Mouse (Mus musculus) intestine, postnatal 0 days (tissue): ENCODE results near the gene Efna5. TPM values are rescaled to one million over a fixed set of nuclear protein-coding genes. Genes with fewer than 3 reads are reported as not detected.

Source experiments
- ATAC-seq: fragments of 200-750 bp; cut with Nextera tagmentation; 2 replicates; pipeline ENCODE4 v1.8.0; 2017; ENCODE audit warnings: mild to moderate bottlenecking, moderate TSS enrichment, moderate library complexity
- H3K27ac ChIP-seq: fragments of 300-500 bp; sonication (generic); 2 replicates; pipeline ENCODE4 v1.5.1; 2014; ENCODE audit warnings: mild to moderate bottlenecking, low read depth, low read length, moderate library complexity
- H3K27me3 ChIP-seq: fragments of 300-500 bp; sonication (generic); replicated peaks from 2 replicates; pipeline ENCODE4 v1.6.1; 2014; ENCODE audit warnings: low read length, mixed read lengths; ENCODE audit not compliant: control insufficient read depth, insufficient read depth
- H3K36me3 ChIP-seq: fragments of 300-500 bp; sonication (generic); 2 replicates; pipeline ENCODE4 v1.6.1; 2014; ENCODE audit warnings: mild to moderate bottlenecking, moderate library complexity; ENCODE audit not compliant: control insufficient read depth, insufficient read depth
- H3K4me1 ChIP-seq: fragments of 300-500 bp; sonication (generic); replicated peaks from 2 replicates; pipeline ENCODE4 v1.6.1; 2014; ENCODE audit warnings: antibody characterized with exemption, low read length, mixed read lengths; ENCODE audit not compliant: control insufficient read depth, insufficient read depth
- H3K4me2 ChIP-seq: fragments of 300-500 bp; sonication (generic); replicated peaks from 2 replicates; pipeline ENCODE4 v1.6.1; 2014; ENCODE audit warnings: low read depth, mild to moderate bottlenecking, moderate library complexity
- H3K4me3 ChIP-seq: fragments of 300-500 bp; sonication (generic); 2 replicates; pipeline ENCODE4 v1.5.1; 2014; ENCODE audit warnings: low read depth, low read length
- H3K9ac ChIP-seq: fragments of 300-500 bp; sonication (generic); 2 replicates; pipeline ENCODE4 v1.6.1; 2014; ENCODE audit warnings: mild to moderate bottlenecking, low read depth, low read length
- H3K9me3 ChIP-seq: fragments of 300-500 bp; sonication (generic); 2 replicates; pipeline ENCODE4 v1.6.1; 2016; ENCODE audit warnings: mixed run types; ENCODE audit not compliant: control insufficient read depth
- CTCF ChIP-seq: sonication (generic); IDR thresholded peaks from 2 replicates; pipeline ENCODE4 v1.5.1; 2016; ENCODE audit warnings: low read depth, mild to moderate bottlenecking, control low read depth, antibody characterized with exemption, moderate library complexity
- WGBS: fragments of 180-500 bp; shearing (Covaris S2); extraction: QIAGEN DNeasy Blood & Tissue Kit; methylation state at CpG from one replicate; pipeline ENCODE4 v1.1.7; 2014; 5-methylcytosine and 5-hydroxymethylcytosine counted together
- polyA plus RNA-seq: library from polyadenylated mRNA; unstranded; fragments of >200 nt; fragmentation: Nextera tagmentation; extraction: Ambion mirVana; gene quantifications from 2 replicates; pipeline ENCODE4 v1.2.1, GENCODE M21; 2015

The Efna5 gene
- polyA plus RNA-seq, 1 experiment from 2014 or later: 8.6 TPM

- no peak overlapping the region for H3K27ac ChIP-seq
- no peak for ATAC-seq
- TF ChIP-seq CTCF: no peak
- H3K4me3 ChIP-seq: no peak overlapping the region
- H3K4me1 ChIP-seq: no peaks in the 10 kb centered on the region
- H3K27me3 ChIP-seq: no peaks in the 10 kb centered on the region
- no peak overlapping the region for H3K4me2 ChIP-seq
- WGBS: 92% methylated on average over 9 of the region's 9 CpGs
- H3K9me3 ChIP-seq: no peaks in the 10 kb centered on the region
- H3K9ac ChIP-seq: no peak overlapping the region
- H3K36me3 ChIP-seq: no peaks in the 10 kb centered on the region
Measured at GRCm38 (mm10) chr17:62694958-62695437, 186.1 kb downstream of the Efna5 start.

GRCm38 (mm10) chr17:62692242-62692641 is 188.9 kb downstream of the Efna5 start:
- no peaks in the 10 kb centered on the region for H3K36me3 ChIP-seq
- no peaks in the 10 kb centered on the region for H3K4me1 ChIP-seq
- 69% methylated on average over 4 of the region's 4 CpGs for WGBS
- H3K27ac ChIP-seq: no peak overlapping the region
- no peak overlapping the region for H3K4me3 ChIP-seq
- no peak overlapping the region for H3K4me2 ChIP-seq
- no peak overlapping the region for H3K9ac ChIP-seq
- no peak for TF ChIP-seq CTCF
- H3K27me3 ChIP-seq: no peaks in the 10 kb centered on the region
- ATAC-seq: no peak
- H3K9me3 ChIP-seq: no peaks in the 10 kb centered on the region

GRCm38 (mm10) chr17:62691201-62691715 is 189.9 kb downstream of the Efna5 start:
- WGBS: 92% methylated on average over 4 of the region's 4 CpGs
- no peak for TF ChIP-seq CTCF
- H3K27ac ChIP-seq: no peak overlapping the region

GRCm38 (mm10) chr17:62690256-62690655 is 190.9 kb downstream of the Efna5 start:
- no peaks in the 10 kb centered on the region for H3K36me3 ChIP-seq
- H3K27me3 ChIP-seq: no peaks in the 10 kb centered on the region
- WGBS: 37% methylated on average over 8 of the region's 8 CpGs
- no peak overlapping the region for H3K9ac ChIP-seq
- no peak overlapping the region for H3K27ac ChIP-seq
- ATAC-seq: no peak
- no peak overlapping the region for H3K4me3 ChIP-seq
- no peaks in the 10 kb centered on the region for H3K9me3 ChIP-seq
- peak; percentile 35 for TF ChIP-seq CTCF
- no peak overlapping the region for H3K4me2 ChIP-seq
- H3K4me1 ChIP-seq: no peaks in the 10 kb centered on the region

More at GRCm38 (mm10) chr17:62691201-62691715, 189.9 kb downstream of the Efna5 start:
- Histone ChIP-seq H3K4me3 (no peak overlapping the region), H3K4me2 (no peak overlapping the region), H3K9ac (no peak overlapping the region), H3K27me3 (no peaks in the 10 kb centered on the region), H3K36me3 (no peaks in the 10 kb centered on the region), H3K4me1 (no peaks in the 10 kb centered on the region), H3K9me3 (no peaks in the 10 kb centered on the region)
- no peak for ATAC-seq

- no peak for TF ChIP-seq CTCF
- Histone ChIP-seq H3K36me3 (no peaks in the 10 kb centered on the region), H3K27ac (no peak overlapping the region), H3K27me3 (no peaks in the 10 kb centered on the region), H3K4me1 (no peaks in the 10 kb centered on the region), H3K4me2 (no peak overlapping the region), H3K4me3 (no peak overlapping the region), H3K9ac (no peak overlapping the region), H3K9me3 (no peaks in the 10 kb centered on the region)
- no peak for ATAC-seq
- WGBS: 70% methylated on average over 4 of the region's 4 CpGs
Measured at GRCm38 (mm10) chr17:62689646-62690045, 191.5 kb downstream of the Efna5 start.

GRCm38 (mm10) chr17:62687369-62687768 is 193.7 kb downstream of the Efna5 start:
- no peak overlapping the region for H3K9ac ChIP-seq
- H3K4me3 ChIP-seq: no peak overlapping the region
- TF ChIP-seq CTCF: no peak
- H3K4me1 ChIP-seq: no peaks in the 10 kb centered on the region
- no peaks in the 10 kb centered on the region for H3K36me3 ChIP-seq
- no peak overlapping the region for H3K27ac ChIP-seq
- no peaks in the 10 kb centered on the region for H3K9me3 ChIP-seq
- peak overlapping the region; percentile 43 for H3K4me2 ChIP-seq
- WGBS: 16% methylated on average over 6 of the region's 6 CpGs
- no peaks in the 10 kb centered on the region for H3K27me3 ChIP-seq
- peak; percentile 77 for ATAC-seq

GRCm38 (mm10) chr17:62685181-62685580 is 195.9 kb downstream of the Efna5 start:
- H3K4me2 ChIP-seq: no peak overlapping the region
- no peak overlapping the region for H3K27ac ChIP-seq
- no peaks in the 10 kb centered on the region for H3K36me3 ChIP-seq
- no peak for ATAC-seq
- no peak overlapping the region for H3K9ac ChIP-seq
- no peaks in the 10 kb centered on the region for H3K27me3 ChIP-seq
- H3K9me3 ChIP-seq: no peaks in the 10 kb centered on the region
- no peak for TF ChIP-seq CTCF
- no peak overlapping the region for H3K4me3 ChIP-seq
- WGBS: 87% methylated on average over 6 of the region's 6 CpGs
- H3K4me1 ChIP-seq: no peaks in the 10 kb centered on the region
